Mouse (Mus musculus) adrenal gland (tissue): ENCODE data around the gene Zscan2.

ENCODE experiments used
- intact Hi-C: fragments of 180-260 bp; cut with DNase I; formaldehyde crosslinking; loops from one replicate; pipeline ENCODE4 v1.15.1; 2025

The Zscan2 gene

DNA sequence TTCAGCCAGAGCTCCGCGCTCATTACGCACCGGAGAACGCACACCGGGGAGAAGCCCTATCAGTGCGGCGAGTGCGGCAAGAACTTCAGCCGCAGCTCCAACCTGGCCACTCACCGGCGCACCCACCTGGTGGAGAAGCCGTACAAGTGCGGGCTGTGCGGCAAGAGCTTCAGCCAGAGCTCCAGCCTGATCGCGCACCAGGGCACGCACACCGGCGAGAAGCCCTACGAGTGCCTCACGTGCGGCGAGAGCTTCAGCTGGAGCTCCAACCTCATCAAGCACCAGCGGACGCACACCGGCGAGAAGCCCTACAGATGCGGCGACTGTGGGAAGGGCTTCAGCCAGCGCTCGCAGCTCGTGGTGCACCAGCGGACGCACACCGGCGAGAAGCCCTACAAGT lies 15.0 kb downstream of the Zscan2 start:
- intact Hi-C loops, result no loop called here

GRCm38 (mm10) chr7:80882830-80883505 lies 22.2 kb downstream of the Zscan2 start:
- intact Hi-C loops, result loop anchor here (10.0 kb wide), 1 partner anchor 272 kb away; no protein-coding TSS in a partner anchor

DNA sequence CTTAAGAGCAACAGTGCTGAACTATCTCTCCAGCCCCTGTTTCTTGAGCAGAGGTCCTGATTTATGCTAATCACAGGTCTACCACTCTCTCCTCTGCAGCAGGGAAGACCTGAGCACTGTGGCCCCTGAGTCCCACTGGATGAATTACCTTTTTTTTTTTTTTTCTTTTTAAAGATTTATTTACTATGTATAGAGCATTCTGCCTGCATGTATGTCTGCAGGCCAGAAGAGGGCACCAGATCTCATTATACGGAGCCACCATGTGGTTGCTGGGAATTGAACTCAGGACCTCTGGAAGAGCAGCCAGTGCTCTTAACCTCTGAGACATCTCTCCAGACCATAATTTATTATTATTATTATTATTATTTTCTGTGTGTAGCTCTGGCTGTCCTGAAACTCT lies 24.9 kb downstream of the Zscan2 start:
- intact Hi-C loops, result loop anchor here (10.0 kb wide), 1 partner anchor 269 kb away; no protein-coding TSS in a partner anchor

- intact Hi-C loops, result loop anchor here (10.0 kb wide), 1 partner anchor 266 kb away; no protein-coding TSS in a partner anchor
These were observed 27.9 kb downstream of the Zscan2 start for GRCm38 (mm10) chr7:80888595-80888994.

GRCm38 (mm10) chr7:80889021-80889511 lies 28.3 kb downstream of the Zscan2 start:
- intact Hi-C loops, result loop anchor here (10.0 kb wide), 1 partner anchor 266 kb away; no protein-coding TSS in a partner anchor

DNA sequence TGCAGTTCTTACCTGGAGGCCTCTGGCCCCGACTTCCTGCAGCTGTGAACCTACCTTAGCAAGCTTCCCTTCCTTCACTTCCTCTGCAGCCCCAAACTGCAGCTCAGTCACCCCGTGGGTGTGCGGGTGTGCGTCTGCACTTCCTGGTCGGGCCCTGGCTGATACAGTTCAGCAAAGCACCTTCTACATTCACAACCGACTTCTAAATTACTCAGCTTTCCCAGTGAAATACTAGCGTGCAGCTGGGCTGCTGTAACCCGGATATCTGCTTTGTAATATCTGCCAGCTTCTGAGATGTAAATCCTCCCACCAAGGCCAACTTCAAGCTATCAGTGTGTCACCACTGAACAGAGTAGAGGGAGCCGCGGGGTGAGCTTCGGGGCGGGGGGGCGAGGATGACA lies 29.1 kb downstream of the Zscan2 start:
- intact Hi-C loops, result loop anchor here (10.0 kb wide), 1 partner anchor 265 kb away; no protein-coding TSS in a partner anchor

DNA sequence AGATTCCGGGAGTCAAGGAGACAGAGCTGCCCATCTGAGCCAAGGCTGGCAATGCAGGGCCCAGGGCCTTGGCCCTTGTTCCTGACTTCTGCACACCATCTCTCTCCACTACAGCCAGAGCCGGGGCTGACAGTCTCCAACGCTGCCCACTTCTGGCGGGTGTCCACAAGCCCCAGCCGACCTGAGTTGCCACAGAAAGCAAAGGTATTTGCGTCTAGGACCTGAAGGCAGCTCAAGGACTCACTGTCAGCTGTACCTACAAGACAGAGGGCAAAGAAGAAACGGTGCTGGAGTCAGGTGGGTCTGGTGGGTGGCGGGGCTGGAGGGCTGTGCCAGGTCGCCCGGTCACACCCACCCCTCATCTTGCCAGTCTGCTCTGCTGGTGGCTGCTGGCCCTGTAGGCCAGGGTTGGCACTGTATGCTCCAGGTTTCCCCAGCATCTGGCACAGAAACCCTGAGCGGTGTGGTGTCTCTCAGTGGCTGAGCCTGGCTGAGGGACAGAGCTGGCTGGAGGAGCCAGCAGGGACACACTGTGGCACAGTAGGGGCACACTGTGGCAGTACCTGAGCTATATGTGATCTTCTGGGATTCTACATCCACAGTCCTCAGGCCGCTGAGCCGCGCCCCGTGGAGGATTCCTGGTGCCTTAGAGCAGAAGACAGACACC lies 32.5 kb downstream of the Zscan2 start:
- intact Hi-C loops, result no loop called here

GRCm38 (mm10) chr7:80893753-80894129 lies 33.0 kb downstream of the Zscan2 start:
- intact Hi-C loops, result no loop called here

DNA sequence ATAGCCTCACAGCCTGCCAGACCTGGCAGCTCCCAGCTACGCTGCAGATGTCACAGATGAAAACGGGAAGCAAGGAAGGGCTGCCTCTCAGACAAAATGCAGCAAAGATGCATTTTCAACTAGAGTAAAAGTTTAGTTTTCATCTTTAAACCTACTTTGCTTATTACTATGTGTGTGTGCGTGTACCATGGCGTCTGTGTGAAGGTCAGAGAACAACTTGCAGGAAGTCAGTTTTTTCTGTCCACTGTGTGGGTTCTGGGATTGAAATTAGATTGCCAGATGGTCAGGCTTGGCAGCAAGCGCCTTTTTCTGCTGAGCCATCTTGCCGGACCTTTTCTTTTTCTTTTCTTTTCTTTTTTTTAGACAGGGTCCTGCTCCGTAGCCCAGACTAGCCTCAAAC lies 33.5 kb downstream of the Zscan2 start:
- intact Hi-C loops, result no loop called here

DNA sequence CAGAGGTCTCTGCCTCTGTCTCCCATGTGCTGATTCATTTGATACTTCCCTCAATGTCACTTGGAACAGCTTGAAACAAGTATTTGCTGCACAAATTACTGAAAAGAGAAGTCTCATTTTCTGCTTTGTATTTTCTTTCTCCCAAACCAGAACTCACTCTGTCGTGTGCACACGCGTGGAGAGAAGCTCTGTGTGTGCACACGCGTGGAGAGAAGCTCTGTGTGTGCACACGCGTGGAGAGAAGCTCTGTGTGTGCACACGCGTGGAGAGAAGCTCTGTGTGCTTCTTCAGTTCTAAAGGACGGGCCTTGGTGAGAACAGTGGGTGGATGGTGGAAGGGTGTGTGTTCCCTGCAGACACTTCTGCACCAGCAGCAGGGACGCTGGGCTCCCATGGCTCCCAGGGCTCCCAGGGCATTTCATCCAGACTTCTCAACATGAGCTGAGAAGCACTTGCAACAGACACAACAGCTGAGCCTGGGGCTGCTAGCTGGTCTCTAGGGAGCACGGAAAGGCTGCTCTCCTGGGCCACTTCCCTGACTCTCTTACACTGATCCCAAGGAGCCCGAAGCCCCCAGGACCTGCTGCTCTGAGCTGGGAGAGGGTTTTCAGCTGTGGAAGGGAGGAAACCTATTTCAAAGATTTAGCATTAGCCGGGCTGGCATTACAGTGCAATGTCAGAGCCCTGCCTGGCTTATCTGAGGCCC lies 34.2 kb downstream of the Zscan2 start:
- intact Hi-C loops, result no loop called here

- intact Hi-C loops, result no loop called here
These were observed 36.4 kb downstream of the Zscan2 start for GRCm38 (mm10) chr7:80897134-80897533.

- intact Hi-C loops, result no loop called here
These were observed 37.0 kb downstream of the Zscan2 start for GRCm38 (mm10) chr7:80897721-80898120.

- intact Hi-C loops, result loop anchor here (5.0 kb wide), 1 partner anchor 86 kb away; no protein-coding TSS in a partner anchor
These were observed 40.3 kb downstream of the Zscan2 start, which contains the start of gene Wdr73 for GRCm38 (mm10) chr7:80900944-80901501. TSS of gene Wdr73 (minus strand) at chr7:80901269.

DNA sequence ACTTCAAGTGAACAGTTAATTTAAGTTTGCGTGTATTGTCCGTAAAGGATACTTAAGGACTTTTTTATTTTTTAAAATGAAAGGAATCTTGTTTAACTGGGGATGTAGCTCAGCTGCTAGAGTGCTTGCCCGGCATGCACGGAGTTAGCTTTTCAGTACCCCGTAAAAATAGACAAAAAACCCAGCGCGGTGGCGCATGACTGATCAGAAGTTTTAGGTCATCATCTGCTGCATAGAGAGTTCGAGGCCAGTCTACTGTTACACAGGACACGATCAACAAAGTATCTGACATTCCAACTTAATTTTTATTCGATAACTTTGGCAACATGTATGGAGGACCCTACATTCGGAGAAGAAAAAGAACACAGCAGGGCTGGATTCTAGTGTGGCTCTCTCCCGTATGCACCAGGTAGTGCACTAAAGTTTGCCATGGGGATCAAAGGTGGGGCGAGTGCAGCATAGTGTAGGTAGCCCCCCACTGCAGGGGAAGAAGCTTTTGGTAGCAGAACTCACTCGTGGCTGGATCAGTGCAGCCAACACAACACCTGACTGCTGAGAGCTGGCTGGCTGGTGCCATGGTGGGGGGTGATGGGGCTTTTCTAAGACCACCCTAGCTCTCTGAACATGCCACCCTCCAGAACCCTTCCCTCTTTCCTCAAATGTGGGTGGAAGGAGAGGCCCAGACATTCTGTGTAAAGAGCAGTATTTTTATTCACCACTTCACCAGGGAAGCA lies 41.0 kb downstream of the Zscan2 start:
- intact Hi-C loops, result loop anchor here (5.0 kb wide), 1 partner anchor 86 kb away; no protein-coding TSS in a partner anchor

DNA sequence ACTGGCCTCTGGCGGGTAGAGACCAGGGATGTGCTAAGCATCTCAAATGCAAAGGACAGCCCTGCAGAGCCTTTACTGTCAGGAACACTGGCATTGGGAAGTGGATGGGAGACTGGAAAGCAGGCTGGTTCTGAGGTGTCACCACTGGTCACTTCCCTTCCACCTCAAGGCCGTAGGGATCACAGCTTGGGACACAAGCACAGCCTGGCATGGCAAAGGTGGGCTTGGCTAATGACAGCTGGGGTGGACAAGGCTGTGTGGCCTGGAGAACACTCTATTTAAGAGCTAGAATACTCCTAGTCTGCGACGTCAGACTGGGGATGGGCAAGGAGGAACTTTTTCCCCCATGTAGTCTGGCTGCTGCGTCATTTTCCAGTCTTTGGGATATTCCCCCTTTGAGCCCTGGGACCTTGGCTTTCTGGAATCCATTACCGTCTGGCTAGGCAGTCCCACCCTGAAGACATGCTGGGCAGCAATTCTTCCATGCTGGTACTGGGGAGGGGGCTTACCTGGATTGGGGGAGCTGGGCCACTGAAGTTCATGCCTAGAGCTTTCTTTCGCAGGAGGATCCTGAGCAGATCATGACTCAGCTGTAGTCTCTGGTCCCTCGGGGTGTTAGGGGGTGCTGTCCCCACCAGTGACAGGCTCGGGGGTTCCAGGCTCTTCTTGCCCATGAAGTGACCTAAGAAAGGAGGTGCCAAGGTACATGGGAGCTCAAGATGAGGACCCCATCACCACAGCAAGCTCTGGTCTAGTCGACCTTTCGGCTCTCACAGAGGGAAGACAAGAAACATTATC lies 43.1 kb downstream of the Zscan2 start:
- intact Hi-C loops, result loop anchor here (5.0 kb wide), 1 partner anchor 83 kb away; no protein-coding TSS in a partner anchor

- intact Hi-C loops, result loop anchor here (5.0 kb wide), 1 partner anchor 82 kb away; no protein-coding TSS in a partner anchor
These were observed 44.3 kb downstream of the Zscan2 start, which contains the start of gene Nmb for GRCm38 (mm10) chr7:80904921-80905515. TSS of gene Nmb (minus strand) at chr7:80905076.

DNA sequence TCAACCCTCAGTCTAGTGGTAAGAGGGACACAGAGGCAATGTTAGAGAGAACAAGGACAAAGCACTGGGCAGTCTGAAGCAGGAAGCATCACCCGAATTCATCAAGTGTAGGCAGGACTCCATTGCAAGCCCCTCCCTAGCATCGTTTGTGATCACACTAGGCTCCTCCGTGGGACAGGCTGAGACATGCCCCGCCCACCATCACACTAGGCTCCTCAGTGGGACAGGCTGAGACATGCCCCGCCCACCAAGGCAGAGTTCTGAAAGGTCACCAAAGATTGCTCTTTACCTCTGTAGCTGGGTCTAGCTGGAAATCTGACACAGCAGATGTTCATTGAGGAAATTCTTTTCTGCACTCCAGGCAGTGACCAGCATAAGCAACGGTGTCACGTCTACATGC lies 50.3 kb downstream of the Zscan2 start:
- intact Hi-C loops, result no loop called here

DNA sequence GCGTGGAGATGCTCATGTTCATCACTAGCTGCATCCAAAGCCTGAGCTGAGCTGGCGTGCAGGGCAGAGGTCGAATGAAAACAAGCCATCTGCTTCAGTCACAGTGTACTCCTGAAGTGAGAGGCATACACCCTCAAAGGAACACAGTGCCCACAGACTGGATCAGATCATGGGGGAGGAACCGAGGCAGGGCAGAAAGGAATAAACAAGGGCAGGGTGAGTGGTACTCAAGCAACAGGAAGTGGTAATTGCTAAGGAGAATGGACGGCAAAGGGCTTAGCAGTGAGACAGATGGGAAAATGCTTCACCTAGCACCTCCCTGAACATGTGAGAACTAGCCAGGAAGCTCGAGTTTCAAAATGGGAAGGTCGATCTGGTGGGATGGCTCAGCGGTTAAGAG lies 51.8 kb downstream of the Zscan2 start:
- intact Hi-C loops, result no loop called here

GRCm38 (mm10) chr7:80917916-80918465 lies 57.3 kb downstream of the Zscan2 start:
- intact Hi-C loops, result no loop called here
